25 mouse cellular contexts compared by ENCODE assay signal in the genomic region with DNA sequence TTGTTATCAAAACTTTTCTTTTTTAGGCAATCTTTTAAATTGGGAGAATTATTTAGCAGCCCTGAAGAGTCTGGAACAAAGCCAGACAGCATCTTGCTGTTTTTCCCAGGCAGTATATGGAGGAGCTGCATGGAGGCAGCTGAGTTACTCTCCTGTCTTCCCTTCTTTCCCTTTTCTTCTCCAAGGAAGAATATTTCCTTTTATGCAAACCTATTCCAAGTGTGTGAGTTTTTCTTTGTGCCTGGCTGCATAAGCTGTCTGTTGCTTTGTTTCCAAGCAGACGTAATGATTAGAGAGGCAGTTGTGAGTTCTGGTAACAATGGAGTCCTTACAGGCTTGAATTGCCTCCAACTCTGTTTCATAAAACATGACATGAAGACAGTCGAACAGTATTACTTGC.
DNase-seq lines count a peak whose midpoint lies in the region; ATAC-seq and TF ChIP-seq lines count a peak whose summit lies in the region.
"Had no signal": no experiment of that assay in that cellular context is flagged by ENCODE, and none has a peak within 500 bp of the region (broad histone marks: within the 10 kb centered on the region; RNA-seq: fewer than 3 reads in every experiment).

No protein-coding gene starts in this region.

- peak; percentile 41 for DNase-seq in forebrain, embryonic 14.5 days (ENCODE audit: low spot score)
- peak; percentile 61 for DNase-seq in heart, adult 11 months
- peak; percentile 54 for DNase-seq in brain, embryonic 14.5 days (ENCODE audit: low read depth)
- no peak for DNase-seq in kidney, adult 11 months
- no peak for DNase-seq in embryo, embryonic 10.5 days (ENCODE audit: low spot score)
- DNase-seq: adrenal gland, postnatal 10 days; adrenal gland, postnatal 36 days; B cell, adult 2 months; cerebellum, adult 11-12 months; cerebellum, adult 8-10 months; cerebellum, postnatal 10 days; cerebellum, postnatal 36 days; gastrocnemius, adult 2 months; gastrocnemius, postnatal 14 days; heart, adult 2 months; kidney, adult 8-10 months had no signal

- TF ChIP-seq POLR2A in brain, embryonic 14.5 days (IDR thresholded peaks at IDR 0.05; ENCODE audit: borderline replicate concordance, extremely low read depth, insufficient read depth, insufficient read length, poor library complexity, severe bottlenecking): no peak

- WGBS in forebrain, embryonic 14.5 days: 23% methylated on average over 2 of the region's 2 CpGs
- 55% methylated on average over 2 of the region's 2 CpGs for WGBS in forebrain, embryonic 12.5 days
- WGBS in heart, embryonic 11.5 days (ENCODE audit: insufficient replicate concordance): 75% methylated on average over 2 of the region's 2 CpGs

- no peak overlapping the region for H3K27ac ChIP-seq in forebrain, embryonic 14.5 days (ENCODE audit: low read depth, low read length)
- H3K27ac ChIP-seq in forebrain, embryonic 12.5 days: no peak overlapping the region
- no peak overlapping the region for H3K27ac ChIP-seq in heart, embryonic 11.5 days (ENCODE audit: low read depth, low read length)
- H3K27ac ChIP-seq: gastrocnemius, adult 2 months; heart, adult 2 months; heart, embryonic 10.5 days; hindbrain, embryonic 12.5 days; hindbrain, embryonic 15.5 days had no signal

- ATAC-seq in forebrain, embryonic 14.5 days: peak; percentile 29; the same call in 1 of the 2 replicates
- ATAC-seq in forebrain, embryonic 12.5 days (ENCODE audit: low FRiP score): no peak
- ATAC-seq in heart, embryonic 11.5 days (replicated peaks; ENCODE audit: insufficient number of reproducible peaks, low FRiP score, low TSS enrichment): no peak
- ATAC-seq: intestine, postnatal 0 days; Patski had no signal

- no peak overlapping the region for H3K4me3 ChIP-seq in forebrain, embryonic 14.5 days (ENCODE audit: low read depth, low read length)
- H3K4me3 ChIP-seq in forebrain, embryonic 12.5 days (replicated peaks): no peak overlapping the region
- no peak overlapping the region for H3K4me3 ChIP-seq in heart, embryonic 11.5 days (ENCODE audit: low read depth, low read length)
- H3K4me3 ChIP-seq: gastrocnemius, adult 2 months; heart, adult 2 months; heart, embryonic 10.5 days; hindbrain, embryonic 12.5 days; hindbrain, embryonic 15.5 days had no signal

- H3K9ac ChIP-seq in forebrain, embryonic 14.5 days (ENCODE audit: low read length): no peak overlapping the region
- H3K9ac ChIP-seq in forebrain, embryonic 12.5 days: no peak overlapping the region
- no peak overlapping the region for H3K9ac ChIP-seq in heart, embryonic 11.5 days (ENCODE audit: low read depth, low read length)
- H3K9ac ChIP-seq: hindbrain, embryonic 12.5 days; hindbrain, embryonic 15.5 days had no signal

- H3K9me3 ChIP-seq in forebrain, embryonic 14.5 days (replicated peaks; ENCODE audit: control insufficient read depth, low read length): no peaks in the 10 kb centered on the region
- H3K9me3 ChIP-seq in forebrain, embryonic 12.5 days: no peaks in the 10 kb centered on the region
- H3K9me3 ChIP-seq in heart, embryonic 11.5 days (replicated peaks; ENCODE audit: control insufficient read depth, low read length): no peaks in the 10 kb centered on the region
- H3K9me3 ChIP-seq: G1E; heart, embryonic 10.5 days; hindbrain, embryonic 12.5 days; hindbrain, embryonic 15.5 days had no signal

- TF ChIP-seq CTCF in brain, embryonic 14.5 days (IDR thresholded peaks at IDR 0.05; ENCODE audit: borderline replicate concordance, extremely low read depth, insufficient read depth, insufficient read length): no peak

- H3K27me3 ChIP-seq in forebrain, embryonic 14.5 days (replicated peaks; ENCODE audit: control insufficient read depth, insufficient read depth, low read length): no peaks in the 10 kb centered on the region
- no peaks in the 10 kb centered on the region for H3K27me3 ChIP-seq in forebrain, embryonic 12.5 days
- no peaks in the 10 kb centered on the region for H3K27me3 ChIP-seq in heart, embryonic 11.5 days (ENCODE audit: control insufficient read depth, insufficient read depth, low read length)
- H3K27me3 ChIP-seq: CH12.LX; hindbrain, embryonic 12.5 days; hindbrain, embryonic 15.5 days; Patski had no signal

- H3K36me3 ChIP-seq in forebrain, embryonic 14.5 days (ENCODE audit: control insufficient read depth, insufficient read depth, low read length): no peaks in the 10 kb centered on the region
- no peaks in the 10 kb centered on the region for H3K36me3 ChIP-seq in forebrain, embryonic 12.5 days (replicated peaks)
- H3K36me3 ChIP-seq in heart, embryonic 11.5 days (ENCODE audit: control insufficient read depth, insufficient read depth, low read length): no peaks in the 10 kb centered on the region
- H3K36me3 ChIP-seq: G1E; heart, embryonic 10.5 days; hindbrain, embryonic 12.5 days; hindbrain, embryonic 15.5 days had no signal

- no peaks in the 10 kb centered on the region for H3K4me1 ChIP-seq in forebrain, embryonic 14.5 days (ENCODE audit: control insufficient read depth, insufficient read depth, low read length)
- no peaks in the 10 kb centered on the region for H3K4me1 ChIP-seq in forebrain, embryonic 12.5 days
- H3K4me1 ChIP-seq in heart, embryonic 11.5 days (ENCODE audit: control insufficient read depth, insufficient read depth, low read length): no peaks in the 10 kb centered on the region
- H3K4me1 ChIP-seq: heart, embryonic 10.5 days; hindbrain, embryonic 12.5 days; hindbrain, embryonic 15.5 days had no signal

- H3K4me2 ChIP-seq in forebrain, embryonic 14.5 days (ENCODE audit: low read length): no peak overlapping the region
- no peak overlapping the region for H3K4me2 ChIP-seq in forebrain, embryonic 12.5 days
- no peak overlapping the region for H3K4me2 ChIP-seq in heart, embryonic 11.5 days
- H3K4me2 ChIP-seq: hindbrain, embryonic 12.5 days; hindbrain, embryonic 15.5 days had no signal

Comparison
In these comparisons a context has a peak if more than half of its experiments do, and no peak if none do; other contexts are left out.
1. DNase-seq: peak in forebrain, embryonic 14.5 days (single experiment), heart, adult 11 months (single experiment) and brain, embryonic 14.5 days (single experiment); none in kidney, adult 11 months (single experiment) and embryo, embryonic 10.5 days (single experiment).